Mouse (Mus musculus): ENCODE data around the gene Ccna1.

DNA sequence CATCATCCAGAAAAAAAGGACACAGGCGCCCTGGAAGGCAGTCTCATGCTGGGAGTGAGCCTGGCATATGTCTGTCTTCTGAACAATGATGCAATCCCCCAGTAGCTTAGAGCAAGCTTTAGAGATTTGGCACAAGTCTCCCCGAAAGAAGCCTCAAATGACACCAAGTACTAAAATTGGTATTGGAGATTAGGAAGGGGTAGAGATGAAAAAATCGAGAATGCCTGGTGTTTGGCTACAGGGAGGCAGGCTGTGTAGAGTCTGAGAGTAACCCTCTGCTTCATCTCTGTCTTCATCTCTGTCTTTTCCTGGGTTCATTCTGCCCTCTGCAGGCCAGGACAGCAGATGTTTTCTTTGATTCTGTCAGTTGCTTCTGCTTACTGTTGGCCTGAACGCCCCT lies 32.1 kb upstream of the Ccna1 start:
- TF ChIP-seq CTCF (IDR thresholded peaks at IDR 0.05; ENCODE audit: low read depth, low read length) (no peak), POLR2A (IDR thresholded peaks at IDR 0.05; ENCODE audit: borderline replicate concordance, low read depth, low read length) (no peak)
